Mouse (Mus musculus): ENCODE data around the gene Fcer2a.

GRCm38 (mm10) chr8:3683408-3684176 lies 10.4 kb downstream of the Fcer2a start:
- TF ChIP-seq CTCF (IDR thresholded peaks at IDR 0.05), result no peak
- TF ChIP-seq EP300 (IDR thresholded peaks at IDR 0.05), result no peak
